Mouse (Mus musculus) heart, adult 2 months (tissue): Measurements from ENCODE around the gene Bcl9l.

ENCODE experiments used
- CTCF ChIP-seq: fragments of 200-600 bp; IDR thresholded peaks from 2 replicates; pipeline ENCODE4 v1.8.1; 2022; ENCODE audit warnings: antibody characterized with exemption, mild to moderate bottlenecking, moderate library complexity
- EP300 ChIP-seq: fragments of 200-500 bp; IDR thresholded peaks from 2 replicates; pipeline ENCODE4 v1.6.1; 2011; ENCODE audit warnings: low read depth, low read length, control low read depth; ENCODE audit not compliant: insufficient read depth
- POLR2A ChIP-seq: fragments of 200-500 bp; IDR thresholded peaks from 2 replicates; pipeline ENCODE4 v1.6.1; 2011; ENCODE audit warnings: mild to moderate bottlenecking, low read depth, low read length, control low read depth; ENCODE audit not compliant: insufficient read depth

- TF ChIP-seq EP300 (no peak), POLR2A (no peak), CTCF (no peak)
Measured at GRCm38 (mm10) chr9:44494261-44494862, 11.7 kb downstream of the Bcl9l start.
